Mouse (Mus musculus) heart, adult 2 months (tissue): ENCODE measurements around the gene Xylt1. TPM values are rescaled to one million over a fixed set of nuclear protein-coding genes. Genes with fewer than 3 reads are reported as not detected.

Source experiments
- DNase-seq, 2 experiments: peaks; one replicate each; pipeline ENCODE4 v3.0.0; 2021
- H3K27ac ChIP-seq: fragments of 200-600 bp; 2 replicates; pipeline ENCODE4 v1.8.1; 2022
- H3K27me3 ChIP-seq: fragments of 200-500 bp; 2 replicates; pipeline ENCODE4 v1.6.1; 2012; ENCODE audit warnings: mild to moderate bottlenecking, low read length, inconsistent platforms, mixed read lengths; ENCODE audit not compliant: control insufficient read depth, insufficient read depth
- H3K36me3 ChIP-seq: fragments of 200-500 bp; 2 replicates; pipeline ENCODE4 v1.6.1; 2012; ENCODE audit warnings: low read length, inconsistent platforms; ENCODE audit not compliant: control insufficient read depth, insufficient read depth
- H3K4me1 ChIP-seq: fragments of 200-500 bp; 2 replicates; pipeline ENCODE4 v1.6.1; 2011; ENCODE audit warnings: low read length; ENCODE audit not compliant: control insufficient read depth, insufficient read depth
- H3K4me3 ChIP-seq: fragments of 200-600 bp; 2 replicates; pipeline ENCODE4 v1.8.1; 2022
- H3K79me2 ChIP-seq: fragments of 200-500 bp; replicated peaks from 2 replicates; pipeline ENCODE4 v1.6.1; 2012; ENCODE audit warnings: mild to moderate bottlenecking, inconsistent platforms, low read length, moderate library complexity, mixed read lengths; ENCODE audit not compliant: control insufficient read depth, insufficient read depth
- H3K9ac ChIP-seq: fragments of 200-500 bp; 2 replicates; pipeline ENCODE4 v1.6.1; 2012; ENCODE audit warnings: low read depth, mild to moderate bottlenecking, control low read depth, inconsistent platforms, low read length, mixed read lengths
- CTCF ChIP-seq: fragments of 200-600 bp; IDR thresholded peaks from 2 replicates; pipeline ENCODE4 v1.8.1; 2022; ENCODE audit warnings: antibody characterized with exemption, mild to moderate bottlenecking, moderate library complexity
- EP300 ChIP-seq: fragments of 200-500 bp; IDR thresholded peaks from 2 replicates; pipeline ENCODE4 v1.6.1; 2011; ENCODE audit warnings: low read depth, low read length, control low read depth; ENCODE audit not compliant: insufficient read depth
- POLR2A ChIP-seq: fragments of 200-500 bp; IDR thresholded peaks from 2 replicates; pipeline ENCODE4 v1.6.1; 2011; ENCODE audit warnings: mild to moderate bottlenecking, low read depth, low read length, control low read depth; ENCODE audit not compliant: insufficient read depth
- WGBS: fragments of 180-500 bp; shearing (Covaris S2); methylation state at CpG from one replicate; pipeline ENCODE4 v1.1.7; 2018; 5-methylcytosine and 5-hydroxymethylcytosine counted together
- intact Hi-C: fragments of 180-260 bp; cut with DNase I; formaldehyde crosslinking; loops from one replicate; pipeline ENCODE4 v1.15.1; 2025
- polyA plus RNA-seq: library from polyadenylated mRNA; depleted of rRNA; stranded (reverse); fragments of >200 nt; gene quantifications from 2 replicates; pipeline ENCODE4 v1.2.3, GENCODE M21; 2012
- total RNA-seq, 2 experiments: library from RNA; stranded (reverse); gene quantifications; 2 replicates each; pipeline ENCODE4 v1.2.3; 2021

The Xylt1 gene
- total and polyA plus RNA-seq, 3 experiments = 1.2 to 2.3 (median 1.4) TPM

GRCm38 (mm10) chr7:117586811-117587210 lies 206.0 kb downstream of the Xylt1 start:
- no peak overlapping the region for H3K9ac ChIP-seq
- no peaks in the 10 kb centered on the region for H3K79me2 ChIP-seq
- no peaks in the 10 kb centered on the region for H3K36me3 ChIP-seq
- intact Hi-C loops = no loop called here
- H3K4me3 ChIP-seq = no peak overlapping the region
- TF ChIP-seq CTCF (no peak), EP300 (no peak), POLR2A (no peak)
- no peaks in the 10 kb centered on the region for H3K4me1 ChIP-seq
- DNase-seq = no peak
- no peaks in the 10 kb centered on the region for H3K27me3 ChIP-seq
- no peak overlapping the region for H3K27ac ChIP-seq

- no peak overlapping the region for H3K4me3 ChIP-seq
- no peaks in the 10 kb centered on the region for H3K27me3 ChIP-seq
- H3K4me1 ChIP-seq = no peaks in the 10 kb centered on the region
- no peak overlapping the region for H3K9ac ChIP-seq
- intact Hi-C loops = no loop called here
- 50% methylated on average over 6 of the region's 6 CpGs for WGBS
- no peaks in the 10 kb centered on the region for H3K36me3 ChIP-seq
- H3K27ac ChIP-seq = no peak overlapping the region
- TF ChIP-seq POLR2A (no peak), CTCF (no peak), EP300 (no peak)
- H3K79me2 ChIP-seq = no peaks in the 10 kb centered on the region
- no peak for DNase-seq
Observed at GRCm38 (mm10) chr7:117587234-117587929, 206.6 kb downstream of the Xylt1 start.

GRCm38 (mm10) chr7:117588426-117588825 lies 207.6 kb downstream of the Xylt1 start:
- DNase-seq = no peak
- H3K4me3 ChIP-seq = no peak overlapping the region
- no peaks in the 10 kb centered on the region for H3K36me3 ChIP-seq
- H3K79me2 ChIP-seq = no peaks in the 10 kb centered on the region
- intact Hi-C loops = no loop called here
- H3K27me3 ChIP-seq = no peaks in the 10 kb centered on the region
- no peak overlapping the region for H3K27ac ChIP-seq
- WGBS = 8% methylated on average over 1 of the region's 1 CpGs
- no peak for TF ChIP-seq CTCF
- TF ChIP-seq POLR2A = no peak
- TF ChIP-seq EP300 = no peak
- H3K4me1 ChIP-seq = no peaks in the 10 kb centered on the region
- no peak overlapping the region for H3K9ac ChIP-seq

- no peak overlapping the region for H3K4me3 ChIP-seq
- no peak for TF ChIP-seq CTCF
- no peak for TF ChIP-seq POLR2A
- no peak for TF ChIP-seq EP300
- H3K27me3 ChIP-seq = no peaks in the 10 kb centered on the region
- no peak for DNase-seq
- H3K4me1 ChIP-seq = no peaks in the 10 kb centered on the region
- no peaks in the 10 kb centered on the region for H3K36me3 ChIP-seq
- 92% methylated on average over 2 of the region's 2 CpGs for WGBS
- intact Hi-C loops = no loop called here
- no peaks in the 10 kb centered on the region for H3K79me2 ChIP-seq
- no peak overlapping the region for H3K27ac ChIP-seq
- H3K9ac ChIP-seq = no peak overlapping the region
Observed at GRCm38 (mm10) chr7:117589359-117589758, 208.6 kb downstream of the Xylt1 start.

GRCm38 (mm10) chr7:117589820-117590219 lies 209.0 kb downstream of the Xylt1 start:
- H3K27me3 ChIP-seq = no peaks in the 10 kb centered on the region
- TF ChIP-seq POLR2A (no peak), CTCF (no peak), EP300 (no peak)
- intact Hi-C loops = no loop called here
- H3K4me1 ChIP-seq = no peaks in the 10 kb centered on the region
- H3K9ac ChIP-seq = no peak overlapping the region
- no peak overlapping the region for H3K4me3 ChIP-seq
- no peaks in the 10 kb centered on the region for H3K36me3 ChIP-seq
- DNase-seq = no peak
- H3K79me2 ChIP-seq = no peaks in the 10 kb centered on the region
- no peak overlapping the region for H3K27ac ChIP-seq
- WGBS = 81% methylated on average over 4 of the region's 4 CpGs

GRCm38 (mm10) chr7:117594191-117594590 lies 213.4 kb downstream of the Xylt1 start:
- intact Hi-C loops = no loop called here
- Histone ChIP-seq H3K27me3 (no peaks in the 10 kb centered on the region), H3K36me3 (no peaks in the 10 kb centered on the region), H3K9ac (no peak overlapping the region), H3K79me2 (no peaks in the 10 kb centered on the region), H3K27ac (no peak overlapping the region), H3K4me1 (no peaks in the 10 kb centered on the region), H3K4me3 (no peak overlapping the region)
- TF ChIP-seq EP300 (no peak), CTCF (no peak), POLR2A (no peak)
- DNase-seq = no peak
- WGBS = 90% methylated on average over 2 of the region's 2 CpGs
